Mouse (Mus musculus) mature B cell (primary cell): Measurements from ENCODE around the gene Kctd2.

ENCODE experiments used
- in situ Hi-C: fragments of 300-500 bp; cut with MboI; formaldehyde crosslinking; loops from 2 replicates; pipeline ENCODE4 v1.14.3; 2019

Gene Kctd2

DNA sequence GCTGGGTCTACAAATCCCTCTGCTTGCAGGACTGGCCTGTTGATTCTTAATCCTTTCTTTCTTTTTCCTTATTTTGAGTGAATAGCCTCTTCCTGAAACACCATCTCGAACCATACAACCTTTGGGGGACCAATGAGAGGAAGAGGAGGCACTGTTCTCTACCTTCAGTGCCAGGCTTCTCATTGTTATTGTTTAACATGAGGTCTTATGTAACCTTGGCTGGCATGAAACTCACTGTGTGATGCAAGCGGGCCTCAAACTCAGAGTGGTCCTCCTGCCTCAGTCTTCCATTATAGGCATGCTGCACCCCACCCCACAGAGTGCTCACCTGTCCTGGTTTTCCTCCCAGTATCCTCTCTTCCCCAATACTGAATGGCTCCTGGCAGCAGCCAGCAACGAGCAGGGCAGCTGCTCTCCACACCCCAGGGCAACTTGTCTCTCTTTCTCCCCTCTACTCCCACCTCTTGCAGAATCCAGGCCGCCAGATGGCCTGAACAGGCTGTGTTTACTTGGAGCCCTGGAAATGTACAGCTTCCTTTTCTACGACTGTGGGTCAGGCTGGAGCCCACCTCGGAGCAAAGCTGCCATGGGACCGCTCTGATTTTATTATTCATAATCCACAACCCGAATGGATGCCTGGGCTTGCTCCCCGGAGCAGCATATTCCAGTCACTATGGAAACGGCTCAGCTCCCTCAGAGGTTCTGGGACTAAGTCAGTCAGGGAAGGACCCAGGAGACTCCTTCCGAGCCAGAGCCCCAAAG is 19.1 kb upstream of the Kctd2 start:
- in situ Hi-C loops: no loop called here

DNA sequence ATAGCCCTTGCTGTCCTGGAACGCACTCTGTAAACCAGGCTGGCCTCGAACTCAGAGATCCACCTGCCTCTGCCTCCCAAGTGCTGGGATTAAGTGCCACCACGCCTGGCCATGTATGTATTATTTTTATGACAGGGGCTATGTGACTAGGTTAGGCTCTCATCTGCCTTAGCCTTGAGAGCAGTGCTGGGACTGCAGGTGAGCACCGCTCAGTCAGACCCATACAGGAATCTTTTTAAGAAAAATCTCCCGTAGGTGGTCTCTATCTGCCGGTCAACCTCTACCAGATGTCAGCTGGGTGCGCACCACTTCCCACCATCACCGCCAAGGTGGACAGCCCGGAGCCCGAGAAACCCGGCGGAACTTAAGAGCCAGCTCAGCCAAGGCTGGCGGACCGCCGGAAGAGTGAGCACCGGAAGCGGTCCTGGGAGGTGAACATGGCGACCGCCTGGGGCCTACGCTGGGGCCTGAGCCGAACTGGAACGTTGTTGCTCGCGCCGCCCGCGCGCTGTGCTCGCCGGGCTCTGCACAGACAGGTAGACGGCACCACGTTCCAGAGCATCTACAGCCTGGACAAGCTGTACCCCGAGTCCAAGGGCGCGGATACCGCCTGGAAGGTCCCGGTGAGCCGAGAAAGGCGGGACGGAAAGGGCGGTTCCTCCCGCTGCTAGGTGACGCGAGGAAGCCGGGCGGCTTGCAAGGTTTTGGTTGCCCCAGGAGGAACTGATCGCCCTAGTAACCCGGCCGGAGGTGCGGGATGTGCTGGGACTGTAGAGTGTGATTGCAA is 16.4 kb upstream of the Kctd2 start, which contains the start of gene Mrpl58:
Gene Mrpl58 (plus strand): TSS at position 415 of the 787 bp plus-strand sequence.
- in situ Hi-C loops: no loop called here

DNA sequence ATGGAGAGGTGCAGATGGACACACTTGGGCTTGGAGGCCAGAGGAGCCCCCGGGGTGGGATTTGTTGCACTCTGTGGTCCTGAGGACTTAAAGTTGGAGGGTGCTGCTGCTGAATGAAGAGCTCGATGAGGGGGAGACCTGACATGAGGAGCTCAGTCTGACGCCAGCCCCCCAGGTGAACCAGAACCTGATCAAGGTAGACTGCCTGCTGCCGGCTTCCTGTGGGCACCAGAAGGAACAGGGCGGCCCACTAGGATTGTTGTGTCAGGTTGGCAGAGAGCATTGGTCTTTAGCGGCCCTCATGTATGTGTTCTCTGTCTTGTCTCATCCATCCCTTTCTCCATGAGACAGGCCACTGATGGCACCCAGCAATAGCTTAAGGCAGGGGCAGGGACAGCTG is 14.2 kb upstream of the Kctd2 start:
- in situ Hi-C loops: no loop called here

DNA sequence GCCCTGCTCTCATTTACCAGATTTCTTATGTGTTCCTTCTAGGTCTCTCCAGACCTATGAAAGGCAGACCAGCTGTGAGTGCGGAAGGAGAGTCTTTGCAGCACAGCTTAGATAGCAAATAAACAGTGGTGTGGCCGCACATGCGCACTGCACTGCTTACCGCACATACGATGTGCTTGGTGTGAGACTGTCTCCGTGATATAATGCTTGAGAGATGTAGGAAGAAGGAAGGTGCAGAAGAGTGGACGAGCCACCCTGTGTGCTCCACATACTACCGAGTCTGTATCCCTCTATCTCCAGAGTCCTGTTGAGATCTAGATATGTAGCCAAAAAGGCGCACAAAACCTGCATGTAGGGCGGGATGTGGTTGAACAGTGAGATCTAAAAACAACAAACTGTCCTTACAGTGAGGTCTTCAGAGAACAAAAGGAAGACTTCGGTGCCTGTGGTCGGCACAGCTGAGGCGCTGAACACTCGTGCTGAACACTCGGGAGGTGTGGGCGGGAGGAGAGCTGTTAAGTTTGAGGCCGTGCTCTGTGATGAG is 13.0 kb upstream of the Kctd2 start:
- in situ Hi-C loops: no loop called here

DNA sequence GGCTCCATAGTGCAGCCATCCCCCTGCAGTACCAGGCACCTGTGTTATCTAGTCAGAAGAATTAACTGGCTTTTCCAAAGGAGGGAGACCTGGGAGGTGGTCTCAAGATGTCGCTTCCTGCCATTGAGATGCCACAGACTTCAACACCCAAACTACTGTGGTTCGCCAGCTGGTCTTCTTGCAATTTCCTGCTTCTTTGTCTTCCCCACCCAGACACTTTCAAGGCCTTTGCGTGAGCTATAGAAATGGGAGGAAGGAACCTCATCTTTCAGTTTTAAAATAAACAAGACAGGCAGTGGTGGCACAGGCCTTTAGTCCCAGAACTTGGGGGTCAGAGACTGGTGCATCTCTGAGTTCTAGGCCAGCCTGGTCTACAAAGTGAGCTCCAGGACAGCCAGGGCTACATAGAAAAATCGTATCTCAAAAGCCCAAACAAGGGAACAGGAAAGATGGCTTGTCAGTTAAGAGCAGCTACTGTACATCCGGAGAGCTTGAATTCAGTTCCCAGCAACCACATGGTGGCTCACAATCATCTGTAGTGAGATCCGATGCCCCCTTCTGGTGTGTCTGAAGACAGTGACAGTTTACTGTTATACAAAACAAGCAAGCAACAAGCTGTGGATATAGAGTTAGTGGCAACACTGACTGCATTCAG is 11.5 kb upstream of the Kctd2 start:
- in situ Hi-C loops: no loop called here

DNA sequence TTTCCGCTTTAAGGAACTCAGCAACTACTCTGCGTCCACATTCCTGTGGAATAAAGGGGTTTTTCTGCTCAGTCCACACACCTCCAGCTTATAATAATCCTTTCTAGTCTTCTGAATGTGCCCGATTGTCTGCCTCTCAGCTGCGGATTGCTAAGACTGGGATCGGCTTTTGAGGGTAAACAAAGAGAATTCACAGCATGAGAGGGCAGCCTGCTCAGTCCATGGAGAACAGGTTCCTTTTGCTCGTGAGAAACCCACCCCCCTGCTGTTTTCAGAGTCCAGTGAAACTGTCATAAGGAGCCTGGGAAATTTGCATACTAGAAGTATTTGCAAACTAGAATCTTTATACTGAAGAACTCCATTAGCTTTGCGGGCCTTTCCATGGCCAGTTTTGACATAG is 10.4 kb upstream of the Kctd2 start:
- in situ Hi-C loops: no loop called here

DNA sequence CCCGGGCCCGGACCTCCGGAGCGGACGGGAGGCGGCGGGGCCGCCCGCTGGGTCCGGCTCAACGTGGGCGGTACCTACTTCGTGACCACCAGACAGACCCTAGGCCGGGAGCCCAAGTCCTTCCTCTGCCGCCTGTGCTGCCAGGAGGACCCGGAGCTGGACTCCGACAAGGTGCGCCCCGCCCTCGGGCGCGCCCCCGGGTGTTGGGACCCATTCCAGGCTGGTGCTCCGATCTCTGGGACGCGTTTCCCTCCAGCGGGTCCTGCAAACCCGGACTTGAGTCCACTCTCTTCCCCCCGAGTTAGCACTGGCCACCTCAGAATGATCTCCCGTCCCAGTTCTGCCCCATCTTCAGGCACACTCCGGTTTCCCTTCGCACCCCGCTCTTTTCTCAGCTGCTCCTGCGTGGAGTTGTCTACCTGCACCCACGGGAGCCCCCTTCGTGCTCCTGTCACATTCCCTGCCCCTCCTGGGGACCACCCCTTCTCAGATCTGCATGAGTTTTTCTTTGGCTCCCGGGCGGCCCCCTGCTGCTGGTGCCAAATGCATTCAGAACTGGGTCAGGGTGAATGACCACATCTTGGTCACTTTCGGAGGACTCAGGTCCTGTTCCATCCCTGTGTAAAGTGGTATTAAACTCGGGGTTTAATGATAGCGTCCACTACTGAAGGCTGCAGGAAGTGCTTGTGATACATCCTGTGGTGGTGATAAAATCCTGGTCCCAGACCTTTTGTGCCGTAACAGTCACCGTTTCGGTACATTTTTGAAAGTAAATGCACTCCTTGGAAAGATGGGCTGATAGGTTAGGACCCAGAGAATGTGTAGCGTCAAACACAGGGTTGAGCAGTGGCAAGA is 635 bp downstream of the Kctd2 start:
- in situ Hi-C loops: no loop called here

DNA sequence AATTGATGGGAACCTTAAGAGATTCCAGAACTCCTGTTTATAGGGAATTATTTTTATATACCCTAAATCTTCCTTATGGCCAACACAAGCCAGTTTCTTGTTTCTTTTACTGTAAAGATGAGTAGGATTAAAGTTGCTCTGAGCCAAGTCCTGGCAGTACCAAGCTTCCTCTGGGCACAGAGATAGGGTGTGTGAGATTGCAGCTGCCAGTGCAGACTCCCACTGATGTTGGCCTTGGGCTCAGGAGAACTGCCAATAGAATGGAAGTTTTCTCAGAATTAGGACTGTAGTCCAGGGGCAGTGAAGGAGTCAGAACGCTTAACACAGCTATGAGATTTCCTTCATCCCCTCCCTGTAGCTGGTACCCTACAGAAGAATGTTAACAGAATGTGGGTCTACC is 1.4 kb downstream of the Kctd2 start:
- in situ Hi-C loops: no loop called here

DNA sequence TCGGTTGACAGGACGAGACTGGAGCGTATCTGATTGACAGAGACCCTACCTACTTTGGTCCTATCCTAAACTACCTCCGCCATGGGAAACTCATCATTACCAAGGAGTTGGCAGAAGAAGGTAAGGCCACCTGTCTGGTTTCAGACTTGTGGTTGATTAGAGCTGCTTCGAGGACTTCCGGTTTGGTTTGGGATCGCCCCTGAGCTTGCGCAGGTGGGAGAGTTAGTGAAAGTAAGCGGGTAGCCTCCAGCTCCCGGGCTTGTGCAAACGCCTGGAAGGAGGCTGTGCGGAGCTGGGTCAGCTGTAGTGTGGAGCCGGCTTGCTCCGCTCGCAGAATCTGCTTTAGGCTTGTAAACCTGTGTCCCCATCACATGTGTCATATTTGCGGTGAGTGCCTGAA is 2.0 kb downstream of the Kctd2 start:
- in situ Hi-C loops: no loop called here

DNA sequence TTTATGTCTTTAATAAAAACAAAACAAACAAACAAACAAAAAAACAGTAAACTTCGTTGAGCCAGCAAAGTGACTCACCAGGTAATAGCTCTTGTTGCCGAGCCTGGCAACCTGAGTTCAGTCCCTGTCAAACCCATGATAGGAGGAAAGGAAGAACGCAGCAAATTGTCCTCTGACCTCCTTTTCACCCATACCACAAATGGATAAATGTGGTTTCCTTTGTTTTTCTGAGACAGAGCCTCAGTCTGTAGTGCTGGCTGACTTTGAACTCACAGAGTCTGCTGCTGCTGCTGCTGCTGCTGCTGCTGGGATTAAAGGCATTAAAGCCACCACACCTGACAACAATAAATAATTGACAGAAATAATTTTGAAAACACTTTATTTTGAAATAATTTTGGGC is 3.2 kb downstream of the Kctd2 start:
- in situ Hi-C loops: no loop called here

DNA sequence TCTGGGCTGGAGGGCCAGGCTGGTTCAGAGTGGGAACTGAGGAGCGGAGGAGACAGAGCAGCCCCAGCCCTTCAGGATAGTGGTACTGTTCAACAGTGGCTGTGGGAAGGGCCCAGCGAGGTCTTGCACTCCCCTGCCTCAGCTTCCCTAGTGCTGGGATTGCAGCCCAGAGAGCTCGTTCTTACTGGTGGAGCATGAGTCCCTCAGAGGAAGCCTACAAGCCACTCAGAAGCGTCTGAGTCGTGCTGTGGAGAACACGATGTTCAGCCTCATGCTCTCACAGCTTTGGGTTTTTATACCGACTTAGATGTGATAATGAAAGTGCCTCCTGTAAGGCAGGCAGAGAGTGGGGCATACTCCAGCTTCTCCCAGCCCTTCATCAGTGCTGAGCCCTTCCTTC is 4.7 kb downstream of the Kctd2 start:
- in situ Hi-C loops: no loop called here

DNA sequence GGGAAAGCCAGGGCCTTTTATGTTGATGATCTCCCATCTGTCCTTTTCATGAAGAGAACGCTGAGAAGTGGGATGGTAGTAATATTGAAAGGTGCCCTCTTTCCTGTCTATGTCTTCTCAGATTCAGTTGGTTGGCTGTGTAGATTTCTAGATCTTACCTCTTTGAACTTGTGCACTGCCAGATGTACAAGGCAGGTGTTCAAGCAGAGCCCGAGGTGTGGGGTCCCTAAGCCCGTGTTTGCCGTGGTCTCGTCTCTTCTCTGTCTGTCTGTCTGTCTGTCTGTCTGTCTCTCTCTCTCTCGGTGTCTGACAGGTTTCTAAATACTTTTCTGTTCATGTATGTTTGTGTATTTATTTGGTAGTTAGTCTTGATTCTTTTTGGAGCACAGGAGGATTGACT is 5.7 kb downstream of the Kctd2 start:
- in situ Hi-C loops: no loop called here

DNA sequence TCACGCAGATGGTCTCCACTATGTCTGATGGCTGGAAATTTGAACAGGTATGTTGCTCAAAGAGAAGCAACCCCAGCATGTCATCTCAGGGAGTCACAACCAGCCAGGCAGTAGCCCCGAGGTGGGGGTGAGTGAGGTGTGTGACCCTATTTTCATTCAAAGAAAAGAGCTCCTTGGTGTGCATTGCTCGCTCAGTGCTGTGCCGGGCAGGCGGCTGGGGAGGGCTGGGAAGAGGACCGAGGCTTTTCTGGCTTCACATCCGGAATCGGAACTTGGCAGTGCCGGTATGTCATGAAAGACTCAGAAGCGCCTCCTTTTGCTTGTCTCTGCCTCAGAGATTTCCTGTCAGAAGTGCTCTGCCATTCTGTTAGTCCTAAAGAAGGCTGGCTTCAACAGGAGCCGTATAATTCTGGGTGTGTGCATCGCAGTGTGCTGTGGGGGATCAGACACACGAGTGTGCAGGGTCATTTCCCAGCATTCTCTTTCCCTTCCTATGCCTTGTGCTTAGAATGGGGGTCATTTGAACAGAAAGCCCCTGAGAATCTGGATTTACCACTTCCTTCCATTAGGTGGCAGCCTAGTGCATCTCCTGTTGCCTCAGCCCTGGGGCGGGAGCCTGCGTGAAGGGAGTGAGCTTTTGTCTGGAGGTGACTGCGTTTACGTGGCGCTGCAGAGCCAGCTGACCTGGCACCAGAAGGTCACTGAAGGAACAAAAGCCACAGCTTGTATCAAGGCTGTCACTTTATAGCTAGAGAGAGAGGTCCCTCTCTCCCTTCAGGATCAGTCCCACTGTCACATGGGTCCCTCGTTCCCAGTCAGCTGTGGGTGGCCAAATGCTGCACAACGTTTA is 7.8 kb downstream of the Kctd2 start:
- in situ Hi-C loops: no loop called here

DNA sequence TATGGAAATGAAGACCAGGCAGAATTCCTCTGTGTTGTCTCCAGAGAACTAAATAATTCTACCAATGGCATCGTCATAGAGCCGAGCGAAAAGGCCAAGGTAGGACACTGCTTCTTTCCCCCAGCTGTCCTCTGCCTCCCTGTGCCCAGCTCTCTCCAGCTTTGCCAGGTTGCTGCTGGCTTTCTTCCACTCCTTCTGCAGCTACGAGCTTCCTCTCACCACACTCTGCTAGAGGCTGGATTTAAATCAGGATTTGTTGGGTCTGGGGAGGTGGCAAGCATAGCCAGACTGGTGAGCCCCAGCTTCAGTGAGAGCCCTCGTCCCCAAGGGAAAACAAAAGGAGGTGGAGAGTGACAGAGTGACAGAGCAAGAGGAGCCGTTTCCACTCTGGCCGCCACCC is 9.4 kb downstream of the Kctd2 start:
- in situ Hi-C loops: no loop called here

DNA sequence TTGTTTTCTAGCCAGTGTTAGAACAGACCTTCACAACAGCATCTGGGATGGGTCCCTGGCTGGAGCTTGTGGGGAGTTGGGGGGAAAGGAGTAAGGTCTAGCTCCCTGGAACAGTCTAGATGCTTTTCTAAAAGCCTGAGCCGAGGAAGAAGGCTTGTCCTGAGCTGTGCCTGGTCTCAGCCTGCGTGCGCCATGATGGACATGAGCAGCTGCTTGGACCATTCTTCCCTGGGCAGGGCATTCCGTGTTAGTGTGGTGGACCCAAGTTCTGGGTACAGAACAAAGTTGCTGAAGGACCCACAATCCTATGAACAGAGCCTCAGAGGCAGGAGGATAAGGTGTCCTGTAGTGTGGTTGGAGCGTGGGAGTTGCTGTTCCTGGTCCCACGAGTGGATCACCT is 10.6 kb downstream of the Kctd2 start:
- in situ Hi-C loops: no loop called here

DNA sequence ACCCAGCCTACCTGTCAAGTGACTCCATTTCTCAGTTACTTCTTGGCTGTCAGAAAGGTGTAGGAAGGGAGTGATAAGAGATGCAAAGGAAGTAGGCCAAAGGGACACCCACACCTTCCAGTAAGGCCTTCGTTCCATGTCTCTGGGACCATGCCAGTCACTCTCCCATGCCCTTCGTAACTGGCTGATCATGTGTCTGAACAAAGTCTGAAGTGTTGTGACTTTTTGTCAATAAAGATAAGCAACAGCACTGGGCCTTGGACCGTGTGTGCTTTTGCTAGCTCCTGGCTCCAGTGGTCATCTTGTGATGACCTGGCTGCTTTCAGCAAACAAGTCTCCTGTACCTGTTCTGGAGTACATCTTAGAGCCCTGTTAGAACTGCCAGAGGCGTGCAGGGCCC is 12.9 kb downstream of the Kctd2 start:
- in situ Hi-C loops: no loop called here

DNA sequence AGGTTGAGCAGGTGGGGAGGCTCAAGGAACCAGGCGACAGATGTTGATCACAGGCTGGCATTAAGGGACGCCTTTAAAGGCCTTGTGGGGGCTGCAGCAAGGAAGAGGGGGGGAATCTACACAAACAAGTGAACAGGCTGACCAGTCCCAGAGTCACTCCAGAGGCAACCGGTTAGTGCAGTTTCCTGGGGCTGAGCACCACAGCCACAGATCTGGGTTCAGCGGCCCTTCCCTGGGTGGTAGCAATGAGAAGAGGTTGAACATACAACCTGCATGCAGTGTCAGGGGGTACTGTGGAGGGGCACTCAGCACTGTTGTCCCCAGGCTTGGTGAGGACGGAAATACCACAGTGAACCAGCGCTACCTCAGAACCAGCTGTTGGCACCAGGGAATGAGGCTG is 13.4 kb downstream of the Kctd2 start:
- in situ Hi-C loops: no loop called here

DNA sequence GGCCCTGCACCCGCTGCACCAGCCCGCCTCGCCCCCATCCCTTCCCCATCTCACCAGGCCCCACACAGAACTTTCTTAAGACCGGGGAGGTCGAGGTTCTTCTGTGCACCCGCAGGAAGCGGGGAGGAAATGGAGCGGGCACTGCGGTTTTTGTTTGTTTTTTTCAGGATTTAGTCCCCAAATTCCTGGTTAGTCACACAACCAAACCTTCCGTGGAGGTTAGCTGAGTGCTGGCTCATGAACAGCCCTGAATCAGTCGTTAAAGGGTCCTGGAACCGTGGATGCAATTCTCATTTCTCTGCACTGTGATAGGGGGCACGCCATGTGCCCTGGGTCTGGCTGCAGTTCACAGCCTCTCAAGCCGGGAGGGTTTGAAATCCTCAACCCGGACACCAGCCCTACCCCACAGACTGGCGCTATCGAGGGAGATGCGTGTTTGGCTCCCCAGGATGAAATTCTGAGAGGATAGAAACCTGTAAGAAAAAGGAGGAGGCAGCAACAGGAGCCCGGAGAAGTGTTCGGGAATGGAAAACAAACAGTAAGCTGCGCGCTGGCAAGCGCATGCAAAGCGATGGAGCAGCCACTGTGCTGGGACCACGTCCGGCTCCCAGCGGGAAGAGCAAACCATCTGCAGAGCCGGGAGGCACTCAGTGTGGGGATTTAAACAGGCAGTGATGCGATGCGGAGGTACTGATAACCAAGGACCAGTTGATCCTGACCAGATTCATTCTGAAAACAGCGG is 15.8 kb downstream of the Kctd2 start:
- in situ Hi-C loops: no loop called here

DNA sequence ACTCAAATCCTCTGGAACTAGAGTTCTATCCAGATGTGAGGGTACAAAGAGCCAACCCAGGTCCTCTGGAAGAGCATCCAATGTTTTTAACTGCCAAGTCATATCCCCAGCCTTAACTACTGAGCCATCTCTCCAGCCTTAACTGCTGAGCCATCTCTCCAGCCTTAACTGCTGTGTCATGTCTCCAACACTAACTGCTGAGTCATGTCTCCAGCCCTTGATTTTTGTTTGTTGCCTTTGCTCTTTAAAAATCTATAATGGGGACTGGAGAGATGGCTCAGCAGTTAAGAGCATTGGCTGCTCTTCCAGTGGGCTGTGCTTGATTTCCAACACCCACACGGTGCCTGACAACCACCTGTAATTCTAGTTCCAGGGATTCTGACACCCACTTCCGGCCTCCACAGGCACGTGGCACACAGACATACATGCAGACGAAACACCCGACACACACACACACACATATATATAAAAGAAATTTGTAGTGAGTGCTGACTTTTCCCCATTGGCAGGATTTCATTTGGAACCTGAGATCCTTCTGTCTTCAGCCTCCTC is 17.7 kb downstream of the Kctd2 start:
- in situ Hi-C loops: no loop called here

DNA sequence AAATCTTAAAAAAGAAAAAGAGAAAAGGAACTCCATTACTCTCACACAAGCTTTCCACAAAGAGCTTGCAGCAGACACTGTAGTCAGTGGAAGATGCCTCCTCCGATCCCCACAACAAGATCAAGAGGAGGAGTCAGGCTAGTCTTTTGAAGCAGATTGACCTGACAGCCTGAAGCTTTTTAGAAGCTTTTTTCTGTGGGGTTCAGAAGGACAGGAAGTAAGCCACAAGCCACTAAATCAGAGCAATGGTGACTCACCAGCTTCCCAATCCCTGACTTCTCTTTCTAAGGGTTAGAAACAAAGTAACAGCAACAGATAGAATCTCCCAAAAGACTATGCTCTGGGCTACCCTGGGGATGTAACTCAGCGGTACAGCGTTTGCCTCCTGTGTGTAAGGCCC is 19.4 kb downstream of the Kctd2 start:
- in situ Hi-C loops: no loop called here
